Mouse (Mus musculus) stomach, embryonic 16.5 days (tissue): ENCODE measurements around the gene Jph3. TPM values are rescaled to one million over a fixed set of nuclear protein-coding genes. Genes with fewer than 3 reads are reported as not detected.

Source experiments
- polyA plus RNA-seq: library from polyadenylated mRNA; unstranded; fragments of >200 nt; fragmentation: Nextera tagmentation; extraction: Ambion mirVana; gene quantifications from 2 replicates; pipeline ENCODE4 v1.2.1, GENCODE M21; 2015

The Jph3 gene
- polyA plus RNA-seq, 1 experiment from 2014 or later = 2.7 TPM

Other genes starting within 250 kb of the Jph3 start
- gene 1700018B08Rik, start 185.3 kb upstream of the Jph3 start, polyA plus RNA-seq = not detected in 2 replicates
- gene Fbxo31, start 150.8 kb upstream of the Jph3 start, polyA plus RNA-seq = 11.4 and 14.0 TPM in 2 replicates
- 179 and 207 TPM in 2 replicates for gene Map1lc3b, start 139.3 kb upstream of the Jph3 start, polyA plus RNA-seq
- 13.2 and 13.3 TPM in 2 replicates for gene Zcchc14, start 76.7 kb upstream of the Jph3 start, polyA plus RNA-seq
- gene Klhdc4, start 99.9 kb downstream of the Jph3 start, polyA plus RNA-seq = 34.3 and 39.3 TPM in 2 replicates
- 19.8 and 20.0 TPM in 2 replicates for gene Slc7a5, start 178.1 kb downstream of the Jph3 start, polyA plus RNA-seq
- gene Car5a, start 215.3 kb downstream of the Jph3 start, polyA plus RNA-seq = 0.19 and 0.40 TPM in 2 replicates
- 35.9 and 36.4 TPM in 2 replicates for gene Banp, start 220.1 kb downstream of the Jph3 start, polyA plus RNA-seq